Mouse (Mus musculus): ENCODE measurements around the gene Phf21a. TPM values are rescaled to one million over a fixed set of nuclear protein-coding genes. Genes with fewer than 3 reads are reported as not detected.
A peak's percentile ranks its signal among the peaks of the same experiment; 100 is the strongest.

Phf21a gene
- polyA plus RNA-seq, 1 experiment from 2014 or later: 46.2 TPM

GRCm38 (mm10) chr2:92291526-92291925 lies 198.6 kb downstream of the Phf21a start:
- H3K4me2 ChIP-seq (replicated peaks; ENCODE audit: low read depth, low read length): no peak overlapping the region
- ATAC-seq (ENCODE audit: low FRiP score): no peak
- H3K4me1 ChIP-seq (replicated peaks; ENCODE audit: control insufficient read depth, insufficient read depth, low read length): no peaks in the 10 kb centered on the region
- H3K9me3 ChIP-seq (ENCODE audit: control insufficient read depth, low read length): no peaks in the 10 kb centered on the region
- no peak for DNase-seq (ENCODE audit: low spot score)
- no peak overlapping the region for H3K9ac ChIP-seq (ENCODE audit: low read depth, low read length)
- H3K4me3 ChIP-seq (ENCODE audit: low read depth, low read length): no peak overlapping the region
- H3K36me3 ChIP-seq (ENCODE audit: control insufficient read depth, insufficient read depth, low read length): no peaks in the 10 kb centered on the region
- 93% methylated on average over 3 of the region's 3 CpGs for WGBS
- no peaks in the 10 kb centered on the region for H3K27me3 ChIP-seq (ENCODE audit: control insufficient read depth, insufficient read depth, low read length)
- H3K27ac ChIP-seq (ENCODE audit: low read depth, low read length): no peak overlapping the region

GRCm38 (mm10) chr2:92296402-92296801 lies 203.5 kb downstream of the Phf21a start:
- H3K4me2 ChIP-seq (replicated peaks; ENCODE audit: low read depth, low read length): no peak overlapping the region
- H3K9ac ChIP-seq (ENCODE audit: low read depth, low read length): no peak overlapping the region
- no peaks in the 10 kb centered on the region for H3K27me3 ChIP-seq (ENCODE audit: control insufficient read depth, insufficient read depth, low read length)
- no peaks in the 10 kb centered on the region for H3K4me1 ChIP-seq (replicated peaks; ENCODE audit: control insufficient read depth, insufficient read depth, low read length)
- 6% methylated on average over 6 of the region's 6 CpGs for WGBS
- H3K36me3 ChIP-seq (ENCODE audit: control insufficient read depth, insufficient read depth, low read length): no peaks in the 10 kb centered on the region
- H3K9me3 ChIP-seq (ENCODE audit: control insufficient read depth, low read length): no peaks in the 10 kb centered on the region
- no peak overlapping the region for H3K27ac ChIP-seq (ENCODE audit: low read depth, low read length)
- DNase-seq (ENCODE audit: low spot score): peak; percentile 87
- H3K4me3 ChIP-seq (ENCODE audit: low read depth, low read length): no peak overlapping the region
- ATAC-seq (ENCODE audit: low FRiP score): no peak

GRCm38 (mm10) chr2:92299896-92300295 lies 207.0 kb downstream of the Phf21a start:
- DNase-seq (ENCODE audit: low spot score) (no peak), ATAC-seq (ENCODE audit: low FRiP score) (no peak)
- no peak overlapping the region for H3K27ac ChIP-seq (ENCODE audit: low read depth, low read length)
- no peaks in the 10 kb centered on the region for H3K9me3 ChIP-seq (ENCODE audit: control insufficient read depth, low read length)
- no peaks in the 10 kb centered on the region for H3K36me3 ChIP-seq (ENCODE audit: control insufficient read depth, insufficient read depth, low read length)
- H3K4me3 ChIP-seq (ENCODE audit: low read depth, low read length): no peak overlapping the region
- no peaks in the 10 kb centered on the region for H3K4me1 ChIP-seq (replicated peaks; ENCODE audit: control insufficient read depth, insufficient read depth, low read length)
- H3K27me3 ChIP-seq (ENCODE audit: control insufficient read depth, insufficient read depth, low read length): no peaks in the 10 kb centered on the region
- H3K4me2 ChIP-seq (replicated peaks; ENCODE audit: low read depth, low read length): no peak overlapping the region
- no peak overlapping the region for H3K9ac ChIP-seq (ENCODE audit: low read depth, low read length)
- WGBS: 77% methylated on average over 10 of the region's 10 CpGs

GRCm38 (mm10) chr2:92301849-92302607 lies 209.1 kb downstream of the Phf21a start:
- DNase-seq (ENCODE audit: low spot score): no peak
- Histone ChIP-seq H3K4me2 (replicated peaks; ENCODE audit: low read depth, low read length) (no peak overlapping the region), H3K9ac (ENCODE audit: low read depth, low read length) (no peak overlapping the region), H3K4me1 (replicated peaks; ENCODE audit: control insufficient read depth, insufficient read depth, low read length) (no peaks in the 10 kb centered on the region), H3K27me3 (ENCODE audit: control insufficient read depth, insufficient read depth, low read length) (no peaks in the 10 kb centered on the region), H3K9me3 (ENCODE audit: control insufficient read depth, low read length) (no peaks in the 10 kb centered on the region), H3K36me3 (ENCODE audit: control insufficient read depth, insufficient read depth, low read length) (no peaks in the 10 kb centered on the region), H3K4me3 (ENCODE audit: low read depth, low read length) (no peak overlapping the region), H3K27ac (ENCODE audit: low read depth, low read length) (no peak overlapping the region)
- WGBS: 45% methylated on average over 5 of the region's 5 CpGs
- no peak for ATAC-seq (ENCODE audit: low FRiP score)

- Histone ChIP-seq H3K4me2 (replicated peaks; ENCODE audit: low read depth, low read length) (no peak overlapping the region), H3K27ac (ENCODE audit: low read depth, low read length) (no peak overlapping the region), H3K36me3 (ENCODE audit: control insufficient read depth, insufficient read depth, low read length) (no peaks in the 10 kb centered on the region), H3K9me3 (ENCODE audit: control insufficient read depth, low read length) (no peaks in the 10 kb centered on the region), H3K4me3 (ENCODE audit: low read depth, low read length) (no peak overlapping the region), H3K4me1 (replicated peaks; ENCODE audit: control insufficient read depth, insufficient read depth, low read length) (no peaks in the 10 kb centered on the region), H3K9ac (ENCODE audit: low read depth, low read length) (no peak overlapping the region), H3K27me3 (ENCODE audit: control insufficient read depth, insufficient read depth, low read length) (no peaks in the 10 kb centered on the region)
- WGBS: 93% methylated on average over 4 of the region's 4 CpGs
- no peak for ATAC-seq (ENCODE audit: low FRiP score)
- no peak for DNase-seq (ENCODE audit: low spot score)
Measured at GRCm38 (mm10) chr2:92312542-92312941, 219.6 kb downstream of the Phf21a start.

- WGBS: 92% methylated on average over 1 of the region's 1 CpGs
- Histone ChIP-seq H3K4me2 (replicated peaks; ENCODE audit: low read depth, low read length) (no peak overlapping the region), H3K27me3 (ENCODE audit: control insufficient read depth, insufficient read depth, low read length) (no peaks in the 10 kb centered on the region), H3K4me3 (ENCODE audit: low read depth, low read length) (no peak overlapping the region), H3K9ac (ENCODE audit: low read depth, low read length) (no peak overlapping the region), H3K27ac (ENCODE audit: low read depth, low read length) (no peak overlapping the region), H3K9me3 (ENCODE audit: control insufficient read depth, low read length) (no peaks in the 10 kb centered on the region), H3K36me3 (ENCODE audit: control insufficient read depth, insufficient read depth, low read length) (no peaks in the 10 kb centered on the region), H3K4me1 (replicated peaks; ENCODE audit: control insufficient read depth, insufficient read depth, low read length) (no peaks in the 10 kb centered on the region)
- ATAC-seq (ENCODE audit: low FRiP score): no peak
- DNase-seq (ENCODE audit: low spot score): no peak
Measured at GRCm38 (mm10) chr2:92314031-92314430, 221.1 kb downstream of the Phf21a start.

GRCm38 (mm10) chr2:92316652-92317051 lies 223.7 kb downstream of the Phf21a start:
- Histone ChIP-seq H3K4me2 (replicated peaks; ENCODE audit: low read depth, low read length) (no peak overlapping the region), H3K4me3 (ENCODE audit: low read depth, low read length) (no peak overlapping the region), H3K9ac (ENCODE audit: low read depth, low read length) (no peak overlapping the region), H3K27me3 (ENCODE audit: control insufficient read depth, insufficient read depth, low read length) (no peaks in the 10 kb centered on the region), H3K4me1 (replicated peaks; ENCODE audit: control insufficient read depth, insufficient read depth, low read length) (no peaks in the 10 kb centered on the region), H3K27ac (ENCODE audit: low read depth, low read length) (no peak overlapping the region), H3K9me3 (ENCODE audit: control insufficient read depth, low read length) (no peaks in the 10 kb centered on the region), H3K36me3 (ENCODE audit: control insufficient read depth, insufficient read depth, low read length) (no peaks in the 10 kb centered on the region)
- no peak for ATAC-seq (ENCODE audit: low FRiP score)
- DNase-seq (ENCODE audit: low spot score): no peak
- 83% methylated on average over 3 of the region's 3 CpGs for WGBS

- Histone ChIP-seq H3K27me3 (ENCODE audit: control insufficient read depth, insufficient read depth, low read length) (no peaks in the 10 kb centered on the region), H3K4me1 (replicated peaks; ENCODE audit: control insufficient read depth, insufficient read depth, low read length) (no peaks in the 10 kb centered on the region), H3K9me3 (ENCODE audit: control insufficient read depth, low read length) (no peaks in the 10 kb centered on the region), H3K9ac (ENCODE audit: low read depth, low read length) (no peak overlapping the region), H3K36me3 (ENCODE audit: control insufficient read depth, insufficient read depth, low read length) (no peaks in the 10 kb centered on the region), H3K27ac (ENCODE audit: low read depth, low read length) (no peak overlapping the region), H3K4me2 (replicated peaks; ENCODE audit: low read depth, low read length) (no peak overlapping the region), H3K4me3 (ENCODE audit: low read depth, low read length) (no peak overlapping the region)
- ATAC-seq (ENCODE audit: low FRiP score) (no peak), DNase-seq (ENCODE audit: low spot score) (no peak)
- WGBS: 91% methylated on average over 5 of the region's 5 CpGs
Measured at GRCm38 (mm10) chr2:92317228-92317627, 224.3 kb downstream of the Phf21a start.

GRCm38 (mm10) chr2:92322669-92323068 lies 229.8 kb downstream of the Phf21a start:
- DNase-seq (ENCODE audit: low spot score): peak; percentile 36
- ATAC-seq (ENCODE audit: low FRiP score): no peak

More at GRCm38 (mm10) chr2:92322669-92323068, 229.8 kb downstream of the Phf21a start:
- Histone ChIP-seq H3K27ac (ENCODE audit: low read depth, low read length) (no peak overlapping the region), H3K9me3 (ENCODE audit: control insufficient read depth, low read length) (no peaks in the 10 kb centered on the region), H3K4me2 (replicated peaks; ENCODE audit: low read depth, low read length) (no peak overlapping the region), H3K9ac (ENCODE audit: low read depth, low read length) (no peak overlapping the region), H3K36me3 (ENCODE audit: control insufficient read depth, insufficient read depth, low read length) (peaks cover 2% of the 10 kb centered on the region; the same call in 1 of the 2 replicates), H3K27me3 (ENCODE audit: control insufficient read depth, insufficient read depth, low read length) (no peaks in the 10 kb centered on the region), H3K4me1 (replicated peaks; ENCODE audit: control insufficient read depth, insufficient read depth, low read length) (no peaks in the 10 kb centered on the region), H3K4me3 (ENCODE audit: low read depth, low read length) (no peak overlapping the region)
- WGBS: 80% methylated on average over 2 of the region's 2 CpGs
